Mouse (Mus musculus) neural tube, embryonic 14.5 days (tissue): ENCODE measurements around the gene B4galt1. TPM values are rescaled to one million over a fixed set of nuclear protein-coding genes. Genes with fewer than 3 reads are reported as not detected.
"Not testable (repeated sequence)": the region's sequence is repeated elsewhere in the genome, so short reads cannot be mapped to it uniquely, and the experiment has no call there.

Experiments used
- ATAC-seq: fragments of 200-750 bp; cut with Nextera tagmentation; 2 replicates; pipeline ENCODE4 v1.8.0; 2017; ENCODE audit warnings: low read depth, mild to moderate bottlenecking, moderate TSS enrichment, moderate library complexity
- H3K27ac ChIP-seq: fragments of 300-500 bp; sonication (generic); 2 replicates; pipeline ENCODE4 v1.5.1; 2014; ENCODE audit warnings: low read depth, mild to moderate bottlenecking, control low read depth, low read length, moderate library complexity, mixed read lengths
- H3K27me3 ChIP-seq: fragments of 300-500 bp; sonication (generic); 2 replicates; pipeline ENCODE4 v1.6.1; 2014; ENCODE audit warnings: low read length; ENCODE audit not compliant: control insufficient read depth, insufficient read depth
- H3K36me3 ChIP-seq: fragments of 300-500 bp; sonication (generic); 2 replicates; pipeline ENCODE4 v1.6.1; 2014; ENCODE audit warnings: low read length, mixed read lengths; ENCODE audit not compliant: control insufficient read depth, insufficient read depth
- H3K4me1 ChIP-seq: fragments of 300-500 bp; sonication (generic); 2 replicates; pipeline ENCODE4 v1.6.1; 2014; ENCODE audit warnings: low read length; ENCODE audit not compliant: control insufficient read depth, insufficient read depth
- H3K4me2 ChIP-seq: fragments of 300-500 bp; sonication (generic); 2 replicates; pipeline ENCODE4 v1.6.1; 2014; ENCODE audit warnings: mild to moderate bottlenecking, low read depth, low read length, control low read depth
- H3K4me3 ChIP-seq: fragments of 300-500 bp; sonication (generic); 2 replicates; pipeline ENCODE4 v1.5.1; 2014; ENCODE audit warnings: low read depth, low read length, control low read depth, mixed read lengths
- H3K9ac ChIP-seq: fragments of 300-500 bp; sonication (generic); replicated peaks from 2 replicates; pipeline ENCODE4 v1.6.1; 2014; ENCODE audit warnings: low read depth, mild to moderate bottlenecking, control low read depth, low read length, mixed read lengths
- H3K9me3 ChIP-seq: fragments of 300-500 bp; sonication (generic); 2 replicates; pipeline ENCODE4 v1.6.1; 2016; ENCODE audit warnings: low read length; ENCODE audit not compliant: control insufficient read depth
- WGBS: fragments of 180-500 bp; shearing (Covaris S2); extraction: QIAGEN DNeasy Blood & Tissue Kit; methylation state at CpG from one replicate; pipeline ENCODE4 v1.1.7; 2014; 5-methylcytosine and 5-hydroxymethylcytosine counted together
- polyA plus RNA-seq: library from polyadenylated mRNA; unstranded; fragments of >200 nt; fragmentation: Nextera tagmentation; extraction: Ambion mirVana; gene quantifications from 2 replicates; pipeline ENCODE4 v1.2.1, GENCODE M21; 2014

B4galt1 gene
- polyA plus RNA-seq, 1 experiment from 2014 or later, result 5.2 TPM

- Histone ChIP-seq H3K4me2 (no peak overlapping the region), H3K27me3 (no peaks in the 10 kb centered on the region), H3K9me3 (no peaks in the 10 kb centered on the region), H3K9ac (no peak overlapping the region), H3K36me3 (0 out of 2 replicates have a peak, but pooled peaks cover 3% of the 10 kb centered on the region), H3K4me1 (no peaks in the 10 kb centered on the region), H3K27ac (no peak overlapping the region), H3K4me3 (no peak overlapping the region)
- WGBS, result 87% methylated on average over 5 of the region's 5 CpGs
- no peak for ATAC-seq
Measured at GRCm38 (mm10) chr4:40810481-40810880, 43.3 kb downstream of the B4galt1 start.

GRCm38 (mm10) chr4:40807382-40807781 is 46.4 kb downstream of the B4galt1 start:
- no peaks in the 10 kb centered on the region for H3K27me3 ChIP-seq
- H3K9me3 ChIP-seq, result no peaks in the 10 kb centered on the region
- H3K4me3 ChIP-seq, result no peak overlapping the region
- ATAC-seq, result no peak
- no peak overlapping the region for H3K4me2 ChIP-seq
- no peaks in the 10 kb centered on the region for H3K4me1 ChIP-seq
- no peak overlapping the region for H3K9ac ChIP-seq
- WGBS, result 89% methylated on average over 4 of the region's 4 CpGs
- no peak overlapping the region for H3K27ac ChIP-seq
- H3K36me3 ChIP-seq, result 0 out of 2 replicates have a peak, but pooled peaks cover 3% of the 10 kb centered on the region

GRCm38 (mm10) chr4:40805401-40805800 is 48.4 kb downstream of the B4galt1 start:
- Histone ChIP-seq H3K27ac (no peak overlapping the region), H3K4me3 (no peak overlapping the region), H3K27me3 (no peaks in the 10 kb centered on the region), H3K9me3 (no peaks in the 10 kb centered on the region), H3K4me1 (no peaks in the 10 kb centered on the region), H3K9ac (no peak overlapping the region), H3K4me2 (no peak overlapping the region), H3K36me3 (0 out of 2 replicates have a peak, but pooled peaks cover 3% of the 10 kb centered on the region)
- 91% methylated on average over 8 of the region's 8 CpGs for WGBS
- ATAC-seq, result no peak

GRCm38 (mm10) chr4:40802787-40803186 is 51.0 kb downstream of the B4galt1 start:
- no peak for ATAC-seq
- H3K4me1 ChIP-seq, result no peaks in the 10 kb centered on the region
- H3K9me3 ChIP-seq, result no peaks in the 10 kb centered on the region
- H3K9ac ChIP-seq, result no peak overlapping the region
- no peak overlapping the region for H3K4me3 ChIP-seq
- H3K36me3 ChIP-seq, result 0 out of 2 replicates have a peak, but pooled peaks cover 3% of the 10 kb centered on the region
- H3K4me2 ChIP-seq, result no peak overlapping the region
- WGBS, result 92% methylated on average over 3 of the region's 3 CpGs
- H3K27ac ChIP-seq, result no peak overlapping the region
- no peaks in the 10 kb centered on the region for H3K27me3 ChIP-seq

- no peak overlapping the region for H3K27ac ChIP-seq
- 0 out of 2 replicates have a peak, but pooled peaks cover 3% of the 10 kb centered on the region for H3K36me3 ChIP-seq
- WGBS, result 89% methylated on average over 4 of the region's 4 CpGs
- H3K9me3 ChIP-seq, result no peaks in the 10 kb centered on the region
- H3K27me3 ChIP-seq, result no peaks in the 10 kb centered on the region
- no peak overlapping the region for H3K9ac ChIP-seq
- no peak for ATAC-seq
- H3K4me2 ChIP-seq, result no peak overlapping the region
- H3K4me3 ChIP-seq, result no peak overlapping the region
- no peaks in the 10 kb centered on the region for H3K4me1 ChIP-seq
Measured at GRCm38 (mm10) chr4:40801908-40802307, 51.9 kb downstream of the B4galt1 start.

GRCm38 (mm10) chr4:40800873-40801272 is 52.9 kb downstream of the B4galt1 start:
- Histone ChIP-seq H3K9me3 (no peaks in the 10 kb centered on the region), H3K27ac (no peak overlapping the region), H3K9ac (no peak overlapping the region), H3K4me1 (no peaks in the 10 kb centered on the region), H3K4me2 (no peak overlapping the region), H3K27me3 (no peaks in the 10 kb centered on the region), H3K36me3 (no peaks in the 10 kb centered on the region), H3K4me3 (no peak overlapping the region)
- no peak for ATAC-seq
- 83% methylated on average over 3 of the region's 3 CpGs for WGBS

GRCm38 (mm10) chr4:40798833-40799555 is 54.8 kb downstream of the B4galt1 start:
- not testable (repeated sequence) for H3K9me3 ChIP-seq, ATAC-seq, H3K9ac ChIP-seq, H3K27me3 ChIP-seq, H3K4me2 ChIP-seq, H3K4me1 ChIP-seq, H3K36me3 ChIP-seq, H3K27ac ChIP-seq, H3K4me3 ChIP-seq
- 83% methylated on average over 2 of the region's 2 CpGs for WGBS

- no peak overlapping the region for H3K4me2 ChIP-seq
- H3K27ac ChIP-seq, result no peak overlapping the region
- no peak overlapping the region for H3K4me3 ChIP-seq
- no peak for ATAC-seq
- H3K27me3 ChIP-seq, result no peaks in the 10 kb centered on the region
- no peak overlapping the region for H3K9ac ChIP-seq
- no peaks in the 10 kb centered on the region for H3K36me3 ChIP-seq
- WGBS, result 97% methylated on average over 3 of the region's 3 CpGs
- H3K4me1 ChIP-seq, result no peaks in the 10 kb centered on the region
- no peaks in the 10 kb centered on the region for H3K9me3 ChIP-seq
Measured at GRCm38 (mm10) chr4:40795761-40796160, 58.0 kb downstream of the B4galt1 start.

- Histone ChIP-seq H3K4me3 (no peak overlapping the region), H3K4me1 (no peaks in the 10 kb centered on the region)
- no peak for ATAC-seq
Measured at GRCm38 (mm10) chr4:40794320-40794719, 59.5 kb downstream of the B4galt1 start.

More at GRCm38 (mm10) chr4:40794320-40794719, 59.5 kb downstream of the B4galt1 start:
- H3K27ac ChIP-seq, result no peak overlapping the region
- H3K27me3 ChIP-seq, result no peaks in the 10 kb centered on the region
- no peak overlapping the region for H3K4me2 ChIP-seq
- no peak overlapping the region for H3K9ac ChIP-seq
- no peaks in the 10 kb centered on the region for H3K36me3 ChIP-seq
- no peaks in the 10 kb centered on the region for H3K9me3 ChIP-seq
